Mouse (Mus musculus): ENCODE data around the gene Necab3.

DNA sequence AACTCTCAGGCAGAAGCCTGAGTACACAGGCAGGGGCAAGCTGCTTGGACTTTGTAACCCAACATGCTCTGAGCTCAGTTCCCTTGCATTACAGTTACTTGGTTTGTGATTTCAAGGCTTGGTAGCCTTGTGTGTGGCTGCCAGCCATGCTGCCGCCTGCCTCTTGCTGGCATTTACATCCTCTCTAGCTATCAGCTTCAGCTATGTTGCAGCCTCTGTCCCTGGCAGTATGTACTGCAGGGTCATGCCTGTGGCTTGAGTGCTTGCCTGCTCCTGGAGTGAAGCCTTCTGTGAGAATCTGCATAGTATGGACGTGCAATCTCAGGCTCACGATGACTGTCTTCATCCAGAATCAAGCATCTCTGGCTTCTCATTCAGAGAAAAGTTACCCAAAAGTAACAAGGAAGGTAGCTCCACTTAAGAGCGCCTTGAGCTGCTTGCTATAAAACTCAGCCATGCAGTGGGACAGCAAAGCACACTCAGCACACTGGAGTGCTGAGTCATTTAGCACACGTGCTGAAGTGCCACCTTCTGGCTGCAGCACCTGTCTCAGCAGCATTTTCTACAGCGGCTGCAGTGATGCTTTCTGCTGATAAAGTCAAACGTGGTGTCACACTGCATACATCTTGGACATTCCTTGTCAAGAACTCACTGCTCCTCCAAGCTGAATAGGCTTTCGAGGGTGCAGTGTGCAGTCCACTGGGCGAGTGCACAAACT, 51.0 kb downstream of the Necab3 start:
- TF ChIP-seq CTCF (IDR thresholded peaks at IDR 0.05; ENCODE audit: low read depth, low read length) = no peak
- TF ChIP-seq POLR2AphosphoS5 (IDR thresholded peaks at IDR 0.05; ENCODE audit: insufficient replicate concordance, low read depth, low read length) = no peak
- no peak for TF ChIP-seq GATA1 (IDR thresholded peaks at IDR 0.05; ENCODE audit: borderline replicate concordance, low read length)
- TF ChIP-seq TAL1 (conservative IDR thresholded peaks at IDR 0.05; ENCODE audit: low read depth, low read length) = 0 out of 2 replicates have a peak, but pooled peaks have one; percentile 28
